Mouse (Mus musculus): ENCODE measurements around the gene Ghr.

Gene Ghr

GRCm38 (mm10) chr15:3356073-3356766 is 227.1 kb downstream of the Ghr start:
- DNase-seq = no peak

GRCm38 (mm10) chr15:3353696-3354095 is 229.6 kb downstream of the Ghr start:
- DNase-seq = no peak

GRCm38 (mm10) chr15:3349306-3350064 is 233.8 kb downstream of the Ghr start:
- no peak for DNase-seq

GRCm38 (mm10) chr15:3346682-3347081 is 236.6 kb downstream of the Ghr start:
- no peak for DNase-seq

GRCm38 (mm10) chr15:3344555-3344954 is 238.7 kb downstream of the Ghr start:
- no peak for DNase-seq

- no peak for DNase-seq
These were observed 241.3 kb downstream of the Ghr start for GRCm38 (mm10) chr15:3341806-3342582.

GRCm38 (mm10) chr15:3339847-3340246 is 243.4 kb downstream of the Ghr start:
- no peak for DNase-seq

- DNase-seq = no peak
These were observed 250.8 kb downstream of the Ghr start for GRCm38 (mm10) chr15:3332517-3332916.

GRCm38 (mm10) chr15:3331813-3332212 is 251.5 kb downstream of the Ghr start:
- DNase-seq = no peak

GRCm38 (mm10) chr15:3330291-3330690 is 253.0 kb downstream of the Ghr start:
- DNase-seq = no peak

- DNase-seq = no peak
These were observed 260.3 kb downstream of the Ghr start for GRCm38 (mm10) chr15:3323041-3323440.

GRCm38 (mm10) chr15:3319929-3320328 is 263.4 kb downstream of the Ghr start:
- DNase-seq = no peak

GRCm38 (mm10) chr15:3316617-3317016 is 266.7 kb downstream of the Ghr start:
- no peak for DNase-seq

GRCm38 (mm10) chr15:3312937-3313336 is 270.4 kb downstream of the Ghr start:
- DNase-seq = no peak

- DNase-seq = no peak
These were observed 273.4 kb downstream of the Ghr start for GRCm38 (mm10) chr15:3309856-3310255.

GRCm38 (mm10) chr15:3303426-3303825 is 279.9 kb downstream of the Ghr start, which contains the start of gene Ccdc152:
Ccdc152 (minus strand) TSS chr15:3303526.
- no peak for DNase-seq

GRCm38 (mm10) chr15:3300361-3301100 is 282.8 kb downstream of the Ghr start:
- no peak for DNase-seq

- DNase-seq = no peak
These were observed 285.7 kb downstream of the Ghr start for GRCm38 (mm10) chr15:3297615-3298014.

- DNase-seq = no peak
These were observed 287.3 kb downstream of the Ghr start for GRCm38 (mm10) chr15:3295986-3296385.

GRCm38 (mm10) chr15:3293477-3293876 is 289.8 kb downstream of the Ghr start:
- DNase-seq = no peak

- no peak for DNase-seq
These were observed 292.9 kb downstream of the Ghr start for GRCm38 (mm10) chr15:3290435-3290834.

- no peak for DNase-seq
These were observed 297.3 kb downstream of the Ghr start for GRCm38 (mm10) chr15:3286032-3286431.

- DNase-seq = no peak
These were observed 301.6 kb downstream of the Ghr start for GRCm38 (mm10) chr15:3281737-3282136.
